Mouse (Mus musculus) layer of hippocampus, postnatal 36 days (tissue): ENCODE measurements around the gene Kat6b. TPM values are rescaled to one million over a fixed set of nuclear protein-coding genes. Genes with fewer than 3 reads are reported as not detected.
"Not testable (repeated sequence)": the region's sequence is repeated elsewhere in the genome, so short reads cannot be mapped to it uniquely, and the experiment has no call there.

ENCODE experiments used
- DNase-seq, 2 experiments: peaks; one replicate each; pipeline ENCODE4 v3.0.0; 2022
- total RNA-seq, 2 experiments: library from RNA; stranded (reverse); gene quantifications; 2 replicates each; pipeline ENCODE4 v1.2.3; 2021

The Kat6b gene
- total RNA-seq, 2 experiments from 2014 or later, result 92.1 to 93.1 TPM

- DNase-seq, result no peak
Measured at GRCm38 (mm10) chr14:21669218-21669617, 188.0 kb downstream of the Kat6b start.

- peak in 1 of 2 experiments; percentile 36 for DNase-seq
Measured at GRCm38 (mm10) chr14:21669633-21670421, 188.6 kb downstream of the Kat6b start.

DNA sequence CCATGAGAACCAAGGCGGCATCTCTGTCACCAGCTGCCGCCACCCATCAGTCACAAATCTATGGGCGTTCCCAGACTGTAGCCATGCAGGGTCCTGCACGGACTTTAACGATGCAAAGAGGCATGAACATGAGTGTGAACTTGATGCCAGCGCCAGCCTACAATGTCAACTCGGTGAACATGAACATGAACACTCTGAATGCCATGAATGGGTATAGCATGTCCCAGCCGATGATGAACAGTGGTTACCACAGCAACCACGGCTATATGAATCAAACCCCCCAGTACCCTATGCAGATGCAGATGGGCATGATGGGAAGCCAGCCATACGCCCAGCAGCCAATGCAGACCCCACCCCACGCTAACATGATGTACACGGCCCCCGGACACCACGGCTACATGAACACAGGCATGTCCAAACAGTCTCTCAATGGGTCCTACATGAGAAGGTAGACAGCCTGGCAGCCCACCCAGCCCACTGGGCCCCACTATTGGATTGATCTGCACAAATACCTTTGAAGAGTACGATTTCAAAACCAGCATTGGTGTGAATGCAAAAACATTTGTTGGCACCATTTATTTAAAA is 189.3 kb downstream of the Kat6b start:
- DNase-seq, result not testable (repeated sequence)

GRCm38 (mm10) chr14:21673100-21673499 is 191.9 kb downstream of the Kat6b start:
- no peak for DNase-seq

DNA sequence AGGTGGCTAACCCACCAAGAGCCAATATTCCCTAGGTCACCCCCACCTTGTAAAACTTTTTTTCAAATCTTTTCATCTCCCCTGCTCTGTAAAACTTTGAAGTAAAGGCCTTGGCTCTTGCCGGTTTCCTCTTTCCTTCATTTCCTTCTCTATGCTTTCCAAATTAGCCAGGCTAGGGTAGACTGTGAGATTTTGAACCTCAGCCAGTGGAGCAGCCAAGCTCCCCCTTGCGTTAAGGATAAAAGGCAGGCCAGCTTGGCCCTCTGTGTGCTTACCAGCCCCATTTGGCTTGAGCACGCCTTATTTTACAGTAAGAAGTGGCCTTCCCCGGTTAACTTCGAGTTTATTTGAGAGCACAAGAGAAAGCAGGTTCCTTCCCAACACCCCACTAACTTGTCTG is 193.2 kb downstream of the Kat6b start:
- DNase-seq, result no peak

GRCm38 (mm10) chr14:21676223-21676622 is 195.0 kb downstream of the Kat6b start:
- DNase-seq, result no peak

DNA sequence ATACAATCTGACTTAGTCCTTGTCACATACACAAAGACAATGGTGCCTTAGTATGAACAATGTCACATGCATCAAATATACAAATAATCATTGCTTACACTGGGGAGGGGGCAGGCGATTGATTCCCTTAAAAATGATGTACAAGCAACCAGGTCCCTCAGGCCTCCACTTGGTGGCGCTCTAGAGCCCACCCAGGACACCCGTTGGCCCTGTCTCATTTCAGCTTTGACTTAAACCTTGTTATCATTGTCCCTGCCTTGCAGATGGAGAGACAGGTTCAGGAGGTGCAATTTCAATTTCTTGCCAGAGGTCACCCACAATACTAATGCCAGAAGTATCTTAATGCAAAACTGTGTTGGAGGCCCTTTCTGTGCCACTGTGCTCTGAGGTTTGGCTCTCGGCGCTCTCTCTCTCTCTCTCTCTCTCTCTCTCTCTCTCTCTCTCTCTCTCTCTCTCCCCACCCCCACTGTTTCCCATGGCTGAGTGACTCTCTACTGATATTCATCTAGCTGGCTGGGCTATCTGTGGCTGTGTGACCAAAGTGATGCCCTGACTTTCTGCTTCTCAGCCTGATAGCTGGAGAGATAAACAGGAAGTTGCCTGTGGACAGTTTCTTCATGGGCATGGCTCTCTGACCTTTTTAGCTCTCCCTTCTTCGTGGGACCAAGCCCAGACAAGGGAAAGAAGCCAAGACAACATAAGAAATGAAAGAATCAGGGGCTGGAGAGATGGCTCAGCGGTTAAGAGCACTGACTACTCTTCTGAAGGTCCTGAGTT is 197.5 kb downstream of the Kat6b start:
- no peak for DNase-seq

- no peak for DNase-seq
Measured at GRCm38 (mm10) chr14:21679631-21680201, 198.5 kb downstream of the Kat6b start.

GRCm38 (mm10) chr14:21682681-21683129 is 201.5 kb downstream of the Kat6b start:
- DNase-seq, result no peak

- no peak for DNase-seq
Measured at GRCm38 (mm10) chr14:21683834-21684233, 202.6 kb downstream of the Kat6b start.

- no peak for DNase-seq
Measured at GRCm38 (mm10) chr14:21685411-21686146, 204.3 kb downstream of the Kat6b start.

- DNase-seq, result no peak
Measured at GRCm38 (mm10) chr14:21686376-21687279, 205.4 kb downstream of the Kat6b start.

- DNase-seq, result no peak
Measured at GRCm38 (mm10) chr14:21691070-21691469, 209.8 kb downstream of the Kat6b start.

- no peak for DNase-seq
Measured at GRCm38 (mm10) chr14:21695020-21695419, 213.8 kb downstream of the Kat6b start.

DNA sequence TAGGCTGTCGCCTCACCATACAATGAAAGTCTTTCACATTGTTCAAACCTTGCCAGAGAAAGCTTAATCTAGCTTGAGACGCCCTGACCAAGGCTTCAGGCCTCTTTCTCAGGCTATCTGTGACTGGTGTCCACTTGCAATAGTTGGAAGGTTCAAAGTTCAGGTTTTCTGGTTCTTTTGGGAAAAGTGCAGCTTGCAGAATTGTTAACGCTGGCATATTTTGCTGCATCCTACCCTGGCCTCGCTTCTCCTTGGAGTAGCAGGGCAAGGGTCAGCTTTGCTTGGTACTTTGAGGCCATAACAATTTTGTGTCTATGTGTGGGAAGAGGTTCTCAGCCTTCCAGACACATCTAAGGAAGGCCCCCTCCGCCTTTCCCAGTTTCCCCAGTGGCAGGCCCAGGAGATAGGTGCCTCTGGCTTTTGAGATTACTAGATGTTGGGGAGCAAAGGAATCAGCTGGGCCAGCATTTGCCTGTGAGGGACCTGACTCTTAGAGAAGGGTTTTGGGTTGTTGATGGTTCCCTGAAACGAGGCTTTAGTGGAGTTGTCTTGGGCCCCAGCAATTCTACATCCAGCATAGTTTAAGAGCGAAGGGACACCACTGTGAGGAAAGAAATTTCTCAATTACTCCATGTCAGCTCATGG is 215.1 kb downstream of the Kat6b start:
- no peak for DNase-seq

DNA sequence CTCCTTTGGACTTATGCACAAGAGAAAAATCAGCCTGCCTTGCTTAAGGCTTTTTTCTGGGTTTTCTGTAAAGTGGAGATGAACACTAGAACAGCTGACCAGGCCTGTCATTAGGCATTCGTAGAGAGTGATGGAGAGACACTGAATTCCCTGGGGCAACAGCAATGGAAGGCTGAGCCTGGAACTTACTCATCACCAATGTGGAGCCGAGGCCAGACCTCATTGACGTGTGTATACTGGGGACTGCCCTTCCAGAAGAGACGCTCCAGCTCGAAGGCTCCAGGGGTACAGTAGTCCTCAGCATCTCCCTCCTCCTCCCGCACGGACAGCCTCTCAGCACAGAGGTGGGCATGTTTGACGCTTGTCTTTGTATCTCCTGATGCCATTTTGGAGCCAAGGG is 221.5 kb downstream of the Kat6b start:
- no peak for DNase-seq

DNA sequence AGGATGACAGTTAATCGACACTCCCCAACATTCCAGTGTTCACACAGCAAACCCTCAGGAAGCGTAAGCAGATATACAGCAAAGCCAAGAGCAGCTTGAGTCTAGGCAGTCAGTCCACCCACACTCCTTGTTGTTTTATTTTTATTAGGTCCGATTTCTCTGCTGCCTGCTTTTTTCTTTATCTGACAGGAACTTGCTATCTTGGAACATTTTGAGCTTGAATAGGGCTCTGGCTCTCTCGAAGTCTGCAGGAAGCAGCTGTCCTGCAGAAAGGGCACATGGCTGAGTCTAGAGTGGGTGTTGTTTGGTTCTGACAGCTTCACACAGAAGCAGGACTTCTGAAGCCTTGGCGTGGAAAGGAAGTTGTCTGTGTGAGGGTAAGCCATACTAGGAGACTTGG is 222.0 kb downstream of the Kat6b start:
- DNase-seq, result no peak

- no peak for DNase-seq
Measured at GRCm38 (mm10) chr14:21705462-21705861, 224.2 kb downstream of the Kat6b start.

DNA sequence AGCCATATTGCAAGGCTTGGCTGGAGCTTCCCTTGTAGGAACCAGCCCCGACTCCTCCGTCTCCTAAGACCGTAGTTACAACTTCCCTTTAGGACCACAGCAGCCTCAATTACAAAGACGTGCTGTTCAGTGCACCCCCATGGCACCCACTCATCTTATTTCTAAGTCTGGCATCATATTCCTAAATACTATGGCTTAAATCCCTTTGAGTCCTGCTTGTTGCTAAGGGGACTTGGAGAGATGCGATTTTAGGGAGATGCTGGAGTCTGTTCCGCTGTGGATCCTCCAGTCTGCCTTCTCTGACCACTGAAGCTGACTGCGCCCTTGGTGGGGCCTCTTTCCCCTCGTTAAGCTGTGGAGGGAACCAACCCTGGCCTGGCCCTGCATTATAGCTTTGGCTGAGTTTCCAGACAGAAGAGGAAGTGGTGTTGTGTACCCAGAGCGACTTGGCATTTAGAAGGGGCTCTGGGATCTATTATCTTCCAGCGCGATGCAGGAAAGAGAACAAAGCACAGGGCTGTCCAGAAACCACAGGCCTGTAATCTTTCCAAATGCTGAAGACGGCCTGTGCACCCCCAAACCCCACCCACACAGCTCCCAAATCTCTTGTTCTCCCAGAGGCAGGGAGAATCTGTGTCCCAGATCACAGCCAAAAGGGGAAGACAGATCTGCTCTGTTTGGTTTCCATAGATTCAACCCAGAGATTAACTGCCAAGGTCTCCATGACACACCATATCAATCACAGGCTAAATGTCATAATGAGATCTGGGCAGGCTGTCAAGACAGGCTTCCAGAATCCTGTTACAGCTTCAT is 225.7 kb downstream of the Kat6b start:
- peak; percentile 56 to 58 for DNase-seq

DNA sequence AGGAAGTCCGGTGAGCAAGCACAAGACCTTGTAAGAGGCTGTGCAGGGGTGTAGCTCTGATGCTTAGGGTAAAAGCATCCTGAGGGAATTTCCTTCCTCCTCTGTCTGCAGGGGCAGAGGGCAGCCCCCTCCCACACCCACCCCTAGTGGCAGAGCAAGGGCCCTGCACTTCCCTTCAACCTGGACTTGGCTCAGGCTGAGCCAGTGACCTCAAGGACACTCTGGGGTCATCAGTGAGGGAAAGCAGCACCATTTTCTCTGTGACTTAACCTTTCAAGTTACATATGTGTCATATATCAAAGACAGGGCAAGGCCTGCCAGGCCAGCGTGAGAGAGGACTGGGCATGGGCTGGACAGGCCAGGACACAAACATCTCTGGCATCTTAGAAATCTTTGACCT is 228.3 kb downstream of the Kat6b start:
- no peak for DNase-seq
